Mouse (Mus musculus) small intestine, adult 2 months (tissue): Measurements from ENCODE around the gene Hist1h2ah.

Experiments used
- CTCF ChIP-seq: fragments of 200-500 bp; IDR thresholded peaks from 2 replicates; pipeline ENCODE4 v1.5.1; 2012; ENCODE audit warnings: low read depth, mild to moderate bottlenecking, control low read depth, inconsistent platforms, low read length, moderate library complexity, mixed read lengths; ENCODE audit not compliant: insufficient replicate concordance, insufficient read length; ENCODE audit errors: extremely low read depth
- POLR2A ChIP-seq: fragments of 200-500 bp; IDR thresholded peaks from 2 replicates; pipeline ENCODE4 v1.6.1; 2012; ENCODE audit warnings: low read depth, mild to moderate bottlenecking, control low read depth, inconsistent platforms, low read length, moderate library complexity

DNA sequence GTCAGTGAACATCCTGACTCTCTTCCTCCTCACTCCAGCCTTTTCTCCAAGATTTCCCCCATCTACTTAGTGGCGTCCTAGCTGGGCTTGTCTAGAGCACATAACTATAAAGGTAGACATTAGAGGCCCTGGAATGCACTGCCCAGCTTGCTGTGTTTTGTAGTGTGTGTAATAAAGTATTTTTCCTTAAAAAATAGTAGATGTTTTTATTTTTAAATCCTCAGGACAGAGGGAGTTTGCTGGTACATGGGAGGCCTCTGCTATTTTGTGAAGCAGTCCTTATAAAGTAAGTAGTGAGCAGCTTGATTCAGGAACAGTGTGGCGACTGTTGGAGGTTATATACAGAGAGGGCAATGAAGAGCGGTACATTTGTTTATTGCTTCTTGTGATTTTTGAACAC, 26.7 kb downstream of the Hist1h2ah start:
- TF ChIP-seq POLR2A (no peak), CTCF (no peak)
